Mouse (Mus musculus): ENCODE results near the gene Nr4a3. TPM values are rescaled to one million over a fixed set of nuclear protein-coding genes. Genes with fewer than 3 reads are reported as not detected.

The Nr4a3 gene
- total RNA-seq (2021): 1 to 10 TPM; 2.5 to 5.9 TPM

DNA sequence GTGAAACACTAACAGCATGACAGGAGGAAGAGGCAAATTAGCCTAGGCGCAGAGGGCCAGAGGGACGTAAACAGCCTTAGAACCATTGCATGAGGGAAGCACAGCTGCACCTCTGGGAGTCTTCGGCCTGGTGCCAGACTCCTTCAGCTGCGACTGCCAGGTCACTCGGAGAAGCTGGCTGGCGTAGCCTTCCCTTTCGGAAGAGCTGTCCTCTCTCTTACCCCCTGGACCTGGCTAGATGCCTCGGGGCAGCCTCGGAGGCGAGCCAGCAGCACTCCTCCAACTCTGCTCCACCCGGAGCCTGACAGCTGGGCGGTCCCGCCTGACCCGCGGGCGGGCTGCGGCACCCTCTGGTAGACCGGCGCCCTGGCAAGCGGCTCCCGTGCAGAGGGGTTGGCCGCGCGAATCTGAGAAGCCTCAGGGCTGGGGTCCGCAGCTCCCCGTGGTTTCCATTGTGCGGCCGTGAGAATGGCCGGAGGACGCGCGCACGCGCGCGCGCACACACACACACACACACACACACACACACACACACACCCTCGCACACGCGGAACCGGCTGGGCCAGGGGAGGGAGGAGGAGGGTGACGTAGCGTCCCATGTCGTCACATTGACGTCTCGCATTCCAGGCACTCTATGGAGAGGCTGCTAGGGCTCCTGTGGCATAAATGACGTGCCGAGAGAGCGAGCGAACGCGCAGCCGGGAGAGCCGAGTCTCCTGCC is at the start of gene Nr4a3:
Nr4a3 (plus strand) TSS at position 663 of the 721 bp plus-strand sequence.
- peak; percentile 89 for DNase-seq (ENCODE audit: low spot score)
- intact Hi-C loops (cut with DNase I): loop anchor here (1.0 to 5.0 kb wide), 3 partner anchors 98 to 451 kb away; no protein-coding TSS in a partner anchor

DNA sequence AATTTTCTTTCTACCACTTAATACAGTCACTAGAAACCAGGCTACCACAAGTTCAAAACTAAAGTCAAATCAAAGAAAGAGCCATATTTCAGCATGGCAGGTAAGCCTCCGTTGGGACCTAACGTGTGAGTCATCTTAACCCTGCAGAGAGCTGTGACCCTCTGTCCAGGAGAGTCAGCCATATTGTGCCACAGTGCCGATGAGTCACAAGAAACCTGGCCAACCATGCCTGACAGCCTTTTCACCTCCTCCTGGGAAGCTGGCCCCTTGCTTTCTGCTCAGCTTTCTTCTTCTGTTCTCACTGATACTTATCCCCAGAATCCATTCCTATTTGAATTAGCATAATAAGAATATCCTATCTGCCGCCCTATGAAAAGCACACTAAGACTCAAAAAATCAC is 42.0 kb upstream of the Nr4a3 start:
- no peak for DNase-seq (ENCODE audit: low spot score)
- intact Hi-C loops (cut with DNase I): no loop called here

DNA sequence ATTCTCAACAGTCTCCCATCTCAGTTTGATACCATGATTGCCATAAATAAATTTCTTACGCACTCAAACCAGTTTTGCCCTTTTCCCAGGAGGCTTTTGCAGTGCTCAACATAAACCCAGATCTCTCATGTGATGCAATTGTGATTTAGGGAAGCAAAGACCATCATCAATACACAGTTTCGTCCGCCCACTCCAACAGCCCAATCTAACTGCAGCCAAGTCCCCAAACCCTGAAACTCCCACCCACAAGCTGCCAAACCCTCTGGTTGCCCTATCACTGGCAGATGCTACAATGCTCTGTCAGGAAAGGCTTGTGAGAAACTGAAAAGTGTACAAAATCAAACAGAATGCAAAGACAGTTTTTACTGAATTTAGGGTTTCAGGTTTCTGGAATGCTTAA is 41.5 kb upstream of the Nr4a3 start:
- no peak for DNase-seq (ENCODE audit: low spot score)
- intact Hi-C loops (cut with DNase I): no loop called here

DNA sequence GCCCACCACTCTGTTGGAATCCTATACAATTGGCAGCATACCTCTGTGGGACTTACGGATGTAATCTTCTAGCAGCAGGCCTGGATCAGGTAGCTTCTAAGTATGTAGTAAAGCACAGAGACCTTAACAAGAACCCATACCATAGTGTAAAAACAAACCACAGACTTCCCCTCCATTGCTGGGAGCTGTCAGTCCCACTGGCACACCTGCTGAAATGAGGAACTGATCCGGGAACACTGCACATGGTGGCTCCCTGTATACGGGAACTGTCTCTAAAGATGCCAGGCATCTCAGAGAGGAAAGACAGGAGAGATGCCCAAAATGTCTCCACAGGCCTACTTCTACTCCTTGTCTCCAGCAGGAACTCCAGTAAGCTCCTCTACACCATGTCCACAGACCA is 38.6 kb upstream of the Nr4a3 start:
- intact Hi-C loops (cut with DNase I): no loop called here
- DNase-seq (ENCODE audit: low spot score): no peak

DNA sequence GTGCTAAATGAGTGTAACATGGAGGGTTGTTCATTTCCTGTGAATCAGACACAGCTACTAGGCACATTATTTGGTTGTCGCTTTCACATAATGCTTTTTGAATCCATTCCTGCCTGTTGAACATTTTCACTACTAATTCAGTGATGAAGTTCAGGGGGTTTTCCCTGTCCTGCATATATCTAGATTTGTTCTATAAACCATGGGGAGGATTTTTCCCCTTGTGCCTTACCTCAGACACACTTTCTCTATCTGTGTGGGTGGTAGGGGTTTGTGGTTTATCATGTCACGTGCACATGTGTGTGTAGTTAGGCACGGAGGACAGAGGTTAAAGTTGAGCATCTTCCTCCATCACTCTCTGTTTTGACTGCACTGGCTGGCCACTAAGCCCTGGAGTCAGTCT is 32.7 kb upstream of the Nr4a3 start:
- intact Hi-C loops (cut with DNase I): no loop called here
- no peak for DNase-seq (ENCODE audit: low spot score)

DNA sequence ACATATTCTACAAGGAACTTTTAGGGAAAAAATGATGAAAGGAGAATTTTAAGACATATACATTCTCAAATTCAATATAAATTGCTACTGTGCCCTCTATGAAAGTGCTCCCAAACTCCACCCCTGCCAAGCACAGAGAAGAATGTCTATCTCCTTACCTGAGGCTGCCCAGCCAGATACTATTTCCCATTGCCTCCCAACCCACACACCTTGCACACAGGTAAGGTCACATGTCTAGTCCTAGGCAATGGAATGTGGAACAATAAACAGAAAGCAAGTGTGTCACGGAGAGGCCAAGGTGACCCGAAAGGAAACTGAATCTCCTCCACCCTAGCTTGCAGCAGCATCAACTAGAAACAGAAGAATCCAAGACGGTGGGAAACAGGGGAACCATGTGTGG is 22.0 kb upstream of the Nr4a3 start:
- intact Hi-C loops (cut with DNase I): no loop called here
- DNase-seq (ENCODE audit: low spot score): no peak

DNA sequence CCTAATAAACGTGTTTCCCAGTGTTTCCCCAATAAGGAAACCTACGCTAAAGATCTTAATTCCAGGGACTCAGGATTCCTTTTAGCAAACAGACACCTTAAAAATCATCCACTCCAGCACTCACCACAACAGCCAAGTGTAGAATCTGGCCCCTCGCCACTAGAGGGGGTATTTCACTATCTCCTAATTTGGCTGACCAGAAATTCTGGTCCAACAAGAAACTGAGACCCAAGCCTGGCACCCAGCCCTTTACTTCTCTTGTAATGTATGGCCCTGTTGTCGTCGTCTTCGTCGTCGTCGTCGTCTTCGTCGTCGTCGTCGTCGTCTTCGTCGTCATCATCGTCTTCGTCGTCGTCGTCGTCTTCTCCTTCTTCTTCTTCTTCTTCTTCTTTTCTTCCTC is 15.3 kb upstream of the Nr4a3 start:
- intact Hi-C loops (cut with DNase I): loop anchor here (10.0 kb wide), 1 partner anchor 355 kb away; no protein-coding TSS in a partner anchor
- no peak for DNase-seq (ENCODE audit: low spot score)

DNA sequence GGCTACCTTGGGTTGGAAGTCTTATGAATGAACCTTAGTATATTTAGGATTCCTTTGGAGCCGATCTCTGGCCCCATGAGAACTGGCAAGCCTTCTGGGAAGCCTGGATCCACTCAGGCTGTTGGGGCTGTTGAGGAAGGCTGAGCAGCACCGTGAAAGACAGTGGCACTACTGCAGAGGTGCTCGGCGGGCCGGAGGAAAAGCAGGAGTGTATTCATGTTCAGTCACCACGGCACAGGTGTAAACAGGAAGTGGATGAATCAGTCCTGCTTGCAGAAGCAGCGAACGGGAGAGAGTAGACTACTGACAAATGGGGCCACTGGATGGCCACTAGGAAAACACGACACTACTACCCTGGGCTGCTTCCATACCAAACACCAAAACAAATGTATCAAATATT is 10.7 kb upstream of the Nr4a3 start:
- intact Hi-C loops (cut with DNase I): loop anchor here (10.0 kb wide), 1 partner anchor 351 kb away; no protein-coding TSS in a partner anchor
- no peak for DNase-seq (ENCODE audit: low spot score)

DNA sequence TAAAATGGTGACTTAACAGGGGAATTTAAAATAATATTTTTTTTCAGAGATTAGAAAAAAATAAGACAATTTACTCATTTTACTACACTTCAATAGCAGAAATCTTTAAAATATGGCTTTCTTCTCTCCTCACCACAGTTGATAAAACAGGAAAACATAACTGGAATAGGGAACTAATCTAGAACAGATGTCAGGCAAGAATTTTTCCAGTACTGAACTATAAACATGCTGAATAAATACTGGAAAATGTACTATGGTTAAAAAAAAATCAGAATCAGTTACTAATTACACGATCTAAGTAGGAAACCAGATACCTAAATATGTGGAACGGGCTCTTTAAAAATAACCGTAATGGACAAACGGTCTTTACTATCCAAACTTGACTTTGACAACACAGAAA is 7.3 kb upstream of the Nr4a3 start:
- intact Hi-C loops (cut with DNase I): loop anchor here (10.0 kb wide), 1 partner anchor 347 kb away; no protein-coding TSS in a partner anchor
- DNase-seq (ENCODE audit: low spot score): no peak

DNA sequence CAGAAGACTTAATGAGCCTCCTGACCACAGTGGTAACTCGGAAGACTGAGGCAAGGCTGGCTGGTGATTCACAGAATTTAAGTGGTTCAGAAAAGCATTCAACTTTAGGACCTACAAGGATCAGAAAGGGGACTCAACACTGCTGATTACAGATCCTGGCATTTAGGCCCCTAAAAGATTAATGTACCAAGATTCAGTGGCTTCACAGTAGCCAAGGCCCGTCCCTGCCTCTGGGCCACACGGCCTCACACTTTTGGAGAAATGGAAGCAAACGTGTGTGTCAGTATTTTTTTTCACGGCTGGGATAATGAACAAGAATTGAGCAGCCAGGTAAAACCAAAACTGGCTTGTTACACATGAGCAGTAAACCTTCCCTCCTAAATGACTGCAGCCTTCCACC is 6.1 kb upstream of the Nr4a3 start:
- no peak for DNase-seq (ENCODE audit: low spot score)
- intact Hi-C loops (cut with DNase I): loop anchor here (10.0 kb wide), 1 partner anchor 346 kb away; no protein-coding TSS in a partner anchor

DNA sequence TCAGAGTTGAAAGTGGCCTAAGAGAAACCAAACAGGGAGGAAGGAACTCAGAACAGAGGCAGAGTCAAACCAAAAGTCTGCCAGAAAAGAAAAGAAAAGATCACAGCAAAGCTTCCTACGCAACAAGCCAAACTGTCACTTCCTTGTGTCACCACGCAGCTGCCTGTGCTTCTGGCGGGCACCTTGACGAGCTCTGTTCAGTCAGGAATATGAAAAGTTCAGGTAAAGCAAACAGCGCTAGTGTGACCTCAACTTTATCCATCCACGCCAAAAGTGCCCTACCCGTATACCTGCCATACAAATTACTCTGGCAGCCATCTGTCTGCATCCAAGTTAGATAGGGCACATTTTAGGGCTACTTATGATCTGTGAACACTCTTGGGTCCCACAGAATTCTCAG is 5.2 kb upstream of the Nr4a3 start:
- no peak for DNase-seq (ENCODE audit: low spot score)
- intact Hi-C loops (cut with DNase I): loop anchor here (10.0 kb wide), 1 partner anchor 345 kb away; no protein-coding TSS in a partner anchor

DNA sequence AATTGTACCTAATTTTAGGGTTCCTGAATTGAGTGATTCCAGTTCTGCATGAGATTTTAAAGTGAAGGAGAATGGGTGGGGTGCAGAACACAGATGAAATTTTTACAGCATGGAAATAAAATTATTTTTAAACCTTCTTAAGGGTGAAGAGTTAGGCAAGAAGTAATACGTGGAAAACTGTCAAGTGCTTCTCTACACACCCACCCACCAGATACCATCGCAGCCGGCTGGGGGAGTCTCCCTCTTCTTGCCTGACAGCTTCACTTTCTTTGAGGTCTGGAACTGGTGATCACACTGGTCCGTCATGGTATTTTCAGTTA is 2.5 kb upstream of the Nr4a3 start:
- intact Hi-C loops (cut with DNase I): no loop called here
- DNase-seq (ENCODE audit: low spot score): no peak

DNA sequence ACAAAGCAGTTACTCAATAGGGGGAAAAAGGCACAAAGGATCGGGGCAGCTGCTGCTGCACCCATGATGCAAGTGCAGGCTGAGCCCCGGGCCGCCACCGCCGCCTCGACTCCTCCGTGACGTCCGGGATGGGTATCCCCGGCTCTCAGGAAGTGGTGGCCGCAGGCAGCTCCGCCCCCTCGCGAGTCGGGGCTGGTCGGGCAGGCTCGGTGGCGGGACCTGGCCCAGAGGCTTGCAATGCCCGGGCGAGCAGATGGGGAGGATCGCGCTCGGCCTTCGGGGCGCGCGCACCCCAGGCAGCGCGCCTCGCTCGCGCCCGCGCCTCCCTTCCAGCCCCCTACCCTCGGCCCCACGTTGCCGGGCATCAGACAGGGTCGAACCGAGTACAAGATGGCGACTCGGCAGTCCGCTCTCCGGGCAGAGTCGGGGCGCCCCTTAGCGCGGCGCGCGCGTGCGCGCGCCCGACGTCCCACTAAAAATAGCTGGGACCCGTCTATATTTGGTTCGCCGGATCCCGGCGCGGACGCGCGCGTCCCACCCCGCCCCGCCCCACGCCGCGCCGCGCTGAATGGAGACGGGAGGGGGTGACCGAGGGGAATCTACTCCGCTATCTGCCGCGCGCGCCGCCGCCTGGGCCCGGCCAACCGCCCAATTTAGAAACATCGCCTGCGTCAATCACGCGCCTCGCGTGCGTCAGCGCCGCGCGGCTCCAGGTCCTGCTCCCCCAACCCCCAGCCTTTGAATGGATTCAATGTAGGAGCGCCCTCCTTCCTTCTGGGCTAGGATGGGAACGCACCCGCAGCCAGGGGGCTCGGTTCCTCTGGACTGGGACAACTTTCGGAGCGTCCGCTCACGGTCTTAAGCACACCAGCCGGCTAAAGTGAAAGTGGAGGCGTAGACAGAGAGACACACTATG is 1.9 kb upstream of the Nr4a3 start:
- intact Hi-C loops (cut with DNase I): no loop called here
- DNase-seq (ENCODE audit: low spot score): peak; percentile 95

DNA sequence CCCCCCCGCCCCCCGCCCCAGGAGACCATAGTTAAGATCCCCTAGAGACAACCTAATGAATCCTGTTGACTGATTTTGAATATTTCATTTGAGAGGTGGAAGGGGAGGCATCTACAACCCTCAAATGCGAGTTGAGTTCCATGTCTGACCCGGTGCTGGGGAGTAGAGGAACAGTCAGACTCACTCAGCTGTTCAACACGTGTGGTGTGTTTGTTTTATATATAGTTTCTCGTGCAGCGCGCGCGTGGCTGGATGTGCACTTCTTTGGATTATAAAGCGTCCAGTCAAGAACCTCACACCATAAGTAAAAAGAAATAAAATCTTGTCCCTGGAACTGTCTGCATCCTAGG is 837 bp upstream of the Nr4a3 start:
- DNase-seq (ENCODE audit: low spot score): no peak
- intact Hi-C loops (cut with DNase I): loop anchor here (2.0 kb wide), 1 partner anchor 97 kb away; no protein-coding TSS in a partner anchor

DNA sequence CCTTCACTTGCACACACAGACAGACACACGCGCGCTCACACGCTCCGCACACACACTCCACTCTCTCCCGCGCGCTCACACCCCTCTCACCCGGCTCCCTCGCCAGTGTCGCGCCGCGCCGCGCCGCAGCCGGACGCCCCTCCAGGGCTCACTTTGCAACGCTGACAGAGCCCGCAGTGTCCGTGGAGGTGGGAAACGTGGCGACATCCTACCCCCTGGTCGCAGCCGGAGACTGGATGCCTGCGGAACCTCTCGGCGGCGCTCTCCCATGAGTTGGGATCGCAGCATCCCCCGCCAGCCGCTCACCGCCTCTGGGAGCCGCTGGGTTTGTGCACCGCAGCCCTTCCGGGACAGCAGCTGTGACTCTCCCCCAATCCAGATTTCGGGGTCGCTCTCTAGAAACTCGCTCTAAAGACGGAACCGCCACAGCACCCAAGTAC is 348 bp downstream of the Nr4a3 start:
- intact Hi-C loops (cut with DNase I): loop anchor here (1.0 to 5.0 kb wide), 3 partner anchors 98 to 452 kb away; no protein-coding TSS in a partner anchor
- DNase-seq (ENCODE audit: low spot score): peak; percentile 16

DNA sequence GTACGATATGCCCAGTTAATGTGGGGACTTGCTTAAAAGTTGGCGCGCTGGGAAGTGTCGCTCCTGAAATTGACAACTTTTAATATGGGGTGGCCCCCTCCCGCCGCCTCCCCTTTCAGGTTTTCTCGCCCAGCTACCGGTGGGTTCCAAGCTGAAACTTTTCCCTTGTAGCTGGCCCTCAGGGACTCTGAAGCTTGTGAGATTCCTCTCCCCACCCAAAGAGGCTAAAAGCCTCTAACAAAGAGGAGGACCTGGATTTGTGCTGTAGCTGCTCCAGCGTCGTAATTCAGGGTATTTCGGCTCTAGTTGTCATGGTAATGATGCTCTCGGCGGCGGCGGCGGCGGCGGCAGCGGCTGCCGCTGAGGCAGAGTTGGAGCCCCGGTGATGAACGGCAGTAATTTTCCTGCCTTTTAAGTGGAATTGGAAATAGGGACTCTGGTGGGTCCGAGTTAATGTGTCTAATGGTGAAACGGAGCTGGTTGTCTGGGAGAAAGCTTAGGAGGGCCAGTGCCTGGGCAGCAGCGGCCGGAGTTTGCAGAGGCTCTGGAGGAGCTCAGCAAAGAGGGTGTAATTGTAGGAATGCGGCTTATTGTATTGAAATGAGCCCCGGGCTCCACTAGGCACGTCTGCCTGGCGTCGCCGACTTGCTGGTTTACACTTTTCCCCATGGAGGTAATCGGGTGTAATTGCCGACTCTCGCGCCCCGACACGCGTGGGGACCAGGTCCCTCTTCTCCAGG is 938 bp downstream of the Nr4a3 start:
- DNase-seq (ENCODE audit: low spot score): no peak

DNA sequence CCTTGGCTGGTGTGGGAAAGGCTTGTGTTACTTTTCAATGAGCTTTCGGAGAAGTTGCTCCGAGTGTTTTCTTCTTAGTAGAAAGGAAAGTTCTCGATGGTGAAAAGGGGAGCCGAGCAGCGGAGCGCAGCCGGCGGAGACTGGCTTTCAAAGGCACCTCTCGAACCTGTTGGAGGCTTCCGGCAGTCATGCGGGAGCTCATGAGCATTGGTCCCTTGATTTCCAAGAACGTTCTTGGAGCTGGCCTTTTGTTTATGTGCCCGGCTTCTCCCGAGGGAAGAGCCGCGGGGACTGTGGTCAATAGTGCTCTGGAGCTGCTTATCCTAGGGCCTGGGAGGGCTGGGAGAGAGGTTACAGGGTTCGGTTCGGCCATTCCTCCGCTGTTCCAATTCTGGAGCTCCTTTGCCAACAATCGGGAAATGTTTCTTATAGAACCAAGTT is 1.5 kb downstream of the Nr4a3 start:
- DNase-seq (ENCODE audit: low spot score): no peak
- intact Hi-C loops (cut with DNase I): loop anchor here (2.0 to 5.0 kb wide), 2 partner anchors 78 to 151 kb away; partner anchors contain the start of gene Stx17

More for the DNA sequence above, 938 bp downstream of the Nr4a3 start:
- intact Hi-C loops (cut with DNase I): loop anchor here (1.0 to 5.0 kb wide), 4 partner anchors 79 to 453 kb away; partner anchors contain the start of gene Stx17

DNA sequence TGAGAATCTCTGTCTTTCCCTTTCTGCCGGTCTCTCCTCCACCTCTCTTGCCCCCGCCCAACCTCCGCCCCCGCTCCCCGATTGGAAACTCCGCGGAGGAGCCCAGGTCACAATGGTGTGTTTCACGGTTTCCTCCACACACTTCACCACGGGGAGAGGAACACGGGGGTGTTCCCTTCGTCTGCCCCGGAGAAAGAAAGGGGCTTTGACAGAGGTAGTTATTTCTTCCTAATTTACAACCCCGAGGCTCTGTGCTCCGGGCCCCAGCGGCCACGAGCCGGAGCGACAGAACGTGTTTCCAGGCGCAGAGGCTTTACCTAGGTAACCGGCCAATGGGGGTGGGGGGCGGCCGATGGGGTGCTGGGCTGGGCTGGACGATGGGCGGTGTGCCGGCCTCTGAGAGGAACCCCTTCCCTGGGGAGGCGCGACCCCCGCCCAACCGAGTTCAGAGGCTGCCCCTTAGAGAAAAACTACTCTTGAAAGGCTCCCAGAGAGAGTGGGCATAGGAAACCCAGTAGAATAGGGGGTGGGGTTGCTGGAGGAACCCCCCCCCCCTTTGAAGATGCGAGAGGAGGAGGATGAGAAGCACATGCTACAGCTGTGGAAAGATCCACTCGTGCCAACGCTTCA is 2.3 kb downstream of the Nr4a3 start:
- no peak for DNase-seq (ENCODE audit: low spot score)

DNA sequence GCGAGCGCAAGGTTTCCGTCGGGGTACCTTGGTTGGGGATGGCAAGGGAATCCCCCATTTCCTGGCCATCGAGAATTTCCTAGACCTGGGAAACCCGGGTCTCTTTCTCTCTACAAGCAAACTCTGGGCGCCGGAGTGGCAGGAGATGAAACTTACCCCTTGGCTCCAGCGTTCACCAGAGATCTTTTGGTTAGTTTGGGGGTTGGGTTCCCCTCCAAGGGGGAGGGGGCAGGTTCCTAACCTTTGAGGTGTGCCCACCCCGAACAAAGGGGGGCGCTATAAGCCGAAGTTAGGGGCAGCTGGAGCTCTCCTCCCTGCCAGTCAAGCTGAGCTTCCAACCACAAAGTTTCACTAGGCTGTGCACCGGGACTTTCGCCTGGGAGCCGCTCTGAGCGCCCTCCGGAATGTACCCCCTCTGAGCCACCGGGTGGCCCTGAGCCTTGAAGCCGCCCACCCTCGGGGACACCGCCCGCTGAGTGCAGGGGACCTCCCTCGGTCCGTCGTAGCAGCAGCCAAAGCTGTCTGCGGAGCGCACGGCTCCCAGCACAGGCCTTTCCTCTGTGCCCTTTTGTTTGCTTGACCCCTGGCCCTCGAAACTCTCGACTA is 2.9 kb downstream of the Nr4a3 start:
- intact Hi-C loops (cut with DNase I): loop anchor here (2.0 to 5.0 kb wide), 2 partner anchors 77 to 149 kb away; partner anchors contain the start of gene Stx17
- peak; percentile 9 for DNase-seq (ENCODE audit: low spot score)

More for the DNA sequence above, 2.3 kb downstream of the Nr4a3 start:
- intact Hi-C loops (cut with DNase I): loop anchor here (2.0 to 5.0 kb wide), 2 partner anchors 78 to 150 kb away; partner anchors contain the start of gene Stx17

All from heart, postnatal 25 days (tissue).